Mouse (Mus musculus): ENCODE measurements around the gene Zfp605. TPM values are rescaled to one million over a fixed set of nuclear protein-coding genes. Genes with fewer than 3 reads are reported as not detected.
A peak's percentile ranks its signal among the peaks of the same experiment; 100 is the strongest.

Gene Zfp605
- polyA plus RNA-seq, 1 experiment: 0.10 TPM

DNA sequence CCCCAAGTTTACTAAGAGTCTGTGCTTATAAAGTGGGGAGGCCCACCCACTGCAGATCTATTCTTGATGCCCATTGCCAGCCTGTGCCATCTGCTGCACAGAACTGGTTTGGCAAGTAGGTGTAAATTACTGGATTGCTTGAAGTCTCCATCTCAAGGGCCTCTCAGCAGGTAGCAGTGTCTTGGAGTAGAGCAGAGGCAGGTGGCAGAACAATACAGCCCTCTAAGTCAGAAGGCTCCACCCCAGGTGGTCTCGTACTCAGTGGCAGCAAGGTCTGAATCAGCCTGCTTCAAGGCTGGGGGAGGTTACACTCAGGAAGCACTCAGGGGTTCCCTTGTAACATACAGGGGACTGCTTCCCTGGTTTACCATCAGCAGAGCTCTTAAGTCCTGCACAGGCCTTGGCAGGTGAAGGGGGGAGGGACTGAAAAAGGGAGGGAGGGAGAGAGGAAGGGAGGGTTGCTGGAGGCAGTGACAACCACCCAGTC, 10.9 kb upstream of the Zfp605 start:
- Histone ChIP-seq H3K4me1 (ENCODE audit: control insufficient read depth, insufficient read depth, insufficient read length, low read length) (peaks cover 15% of the 10 kb centered on the region), H3K27ac (ENCODE audit: insufficient read depth, low read depth, low read length) (no peak overlapping the region), H3K36me3 (ENCODE audit: control insufficient read depth, insufficient read depth, low read length) (peaks cover 10% of the 10 kb centered on the region), H3K27me3 (ENCODE audit: control insufficient read depth, insufficient read depth, low read length) (no peaks in the 10 kb centered on the region), H3K4me3 (ENCODE audit: low read depth, low read length) (no peak overlapping the region)
- TF ChIP-seq POLR2A (IDR thresholded peaks at IDR 0.05; ENCODE audit: low read depth, low read length) (no peak), CTCF (IDR thresholded peaks at IDR 0.05; ENCODE audit: extremely low read depth, insufficient read length, insufficient replicate concordance, low read depth, low read length) (no peak)
- 32% methylated on average over 1 of the region's 1 CpGs for WGBS

DNA sequence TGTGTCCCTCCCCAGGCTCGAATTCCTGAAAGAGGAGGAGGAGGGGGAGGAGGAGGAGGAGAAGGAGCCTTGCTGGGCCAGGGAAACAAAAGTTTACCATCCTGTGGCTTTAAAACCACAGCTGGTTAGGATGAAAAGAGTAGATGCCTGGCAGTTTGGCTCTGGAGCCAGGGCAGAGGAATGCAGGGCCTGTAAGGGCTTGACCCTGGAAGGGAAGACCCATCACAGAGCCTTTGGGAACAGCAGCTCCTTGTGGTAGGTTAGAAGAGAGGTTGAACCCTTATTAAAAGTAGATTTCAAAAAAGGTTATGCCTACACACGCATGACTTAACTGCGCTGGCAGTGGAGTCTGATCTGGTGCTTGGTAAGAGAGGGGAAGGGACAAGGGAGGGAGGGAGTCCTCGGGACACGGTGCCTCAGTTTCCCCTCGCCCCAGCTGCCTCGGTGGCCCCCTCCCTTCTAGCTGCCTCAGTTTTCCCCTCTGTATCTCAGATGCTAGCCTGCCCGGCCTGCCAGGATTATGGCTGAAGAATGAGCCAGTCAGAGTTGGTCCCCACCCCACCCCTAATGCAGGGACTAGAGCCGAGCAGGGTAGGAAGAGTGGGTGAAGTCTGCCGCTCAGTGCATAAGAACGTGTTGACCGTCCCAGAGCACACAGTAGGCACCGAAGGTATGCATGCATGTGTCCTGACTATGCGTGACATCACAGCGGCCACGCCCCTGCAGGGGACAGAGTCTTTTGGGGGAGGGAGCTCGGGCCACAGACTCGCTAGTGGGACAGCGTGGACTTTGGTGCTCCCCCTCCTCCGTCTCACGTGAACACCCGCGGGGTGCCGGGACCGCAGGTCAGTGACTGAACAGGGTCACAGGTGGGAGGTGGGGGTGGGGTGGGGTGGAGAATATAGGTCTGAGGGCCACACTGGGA, 10.0 kb upstream of the Zfp605 start, which contains the start of gene Plcxd1:
TSS of gene Plcxd1 (plus strand) at position 314 of the 925 bp plus-strand sequence.
- H3K4me3 ChIP-seq (ENCODE audit: low read depth, low read length): no peak within 1 kb of the TSS
- H3K4me1 ChIP-seq (ENCODE audit: control insufficient read depth, insufficient read depth, insufficient read length, low read length): peaks cover 15% of the 10 kb centered on the region
- no peak for TF ChIP-seq CTCF (IDR thresholded peaks at IDR 0.05; ENCODE audit: extremely low read depth, insufficient read length, insufficient replicate concordance, low read depth, low read length)
- TF ChIP-seq POLR2A (IDR thresholded peaks at IDR 0.05; ENCODE audit: low read depth, low read length): no peak
- H3K27ac ChIP-seq (ENCODE audit: insufficient read depth, low read depth, low read length): no peak within 1 kb of the TSS
- WGBS: 34% methylated on average over 25 of the region's 25 CpGs
- no peaks in the 10 kb centered on the region for H3K27me3 ChIP-seq (ENCODE audit: control insufficient read depth, insufficient read depth, low read length)
- peaks cover 19% of the 10 kb centered on the region for H3K36me3 ChIP-seq (ENCODE audit: control insufficient read depth, insufficient read depth, low read length)

DNA sequence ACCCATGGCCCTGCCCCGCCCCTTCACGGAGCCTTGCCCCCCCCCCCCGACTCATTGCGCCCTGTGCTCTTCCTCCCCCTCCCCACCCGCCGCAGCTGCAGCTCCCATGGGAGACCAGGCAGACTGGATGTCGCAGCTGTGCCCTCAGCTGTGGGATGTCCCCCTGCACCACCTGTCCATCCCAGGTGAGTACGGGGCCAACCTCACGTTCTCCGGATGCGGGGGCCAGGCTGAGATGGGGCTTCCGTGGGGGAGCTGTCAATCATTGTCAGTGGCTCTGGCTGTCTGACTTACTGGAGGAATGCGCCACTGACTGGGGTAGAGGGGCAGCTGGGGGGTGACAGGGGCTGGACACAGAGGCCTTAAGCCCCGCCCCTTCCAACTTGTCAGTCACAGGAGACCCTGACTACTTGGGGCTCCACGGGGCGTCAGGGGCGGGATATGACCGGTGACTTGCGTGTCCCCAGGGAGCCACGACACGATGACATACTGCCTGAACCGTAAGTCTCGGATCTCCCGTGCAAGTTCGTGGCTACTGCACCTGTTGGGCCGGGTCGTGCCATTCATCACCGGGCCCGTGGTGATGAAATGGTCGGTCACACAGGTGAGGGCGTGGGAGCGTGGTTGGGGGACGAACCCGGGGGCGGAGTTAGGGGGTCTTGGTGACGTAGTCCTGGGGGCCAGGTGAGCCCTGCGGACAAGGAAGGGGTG, 8.8 kb upstream of the Zfp605 start:
- TF ChIP-seq POLR2A (IDR thresholded peaks at IDR 0.05; ENCODE audit: low read depth, low read length) (no peak), CTCF (IDR thresholded peaks at IDR 0.05; ENCODE audit: extremely low read depth, insufficient read length, insufficient replicate concordance, low read depth, low read length) (no peak)
- Histone ChIP-seq H3K4me3 (ENCODE audit: low read depth, low read length) (peak overlapping the region; percentile 47), H3K4me1 (ENCODE audit: control insufficient read depth, insufficient read depth, insufficient read length, low read length) (peaks cover 15% of the 10 kb centered on the region), H3K36me3 (ENCODE audit: control insufficient read depth, insufficient read depth, low read length) (peaks cover 28% of the 10 kb centered on the region), H3K27me3 (ENCODE audit: control insufficient read depth, insufficient read depth, low read length) (no peaks in the 10 kb centered on the region), H3K27ac (ENCODE audit: insufficient read depth, low read depth, low read length) (no peak overlapping the region)
- WGBS: 3% methylated on average over 33 of the region's 37 CpGs

- 22% methylated on average over 34 of the region's 34 CpGs for WGBS
- Histone ChIP-seq H3K4me1 (ENCODE audit: control insufficient read depth, insufficient read depth, insufficient read length, low read length) (peaks cover 19% of the 10 kb centered on the region), H3K36me3 (ENCODE audit: control insufficient read depth, insufficient read depth, low read length) (peaks cover 29% of the 10 kb centered on the region), H3K27ac (ENCODE audit: insufficient read depth, low read depth, low read length) (no peak overlapping the region), H3K27me3 (ENCODE audit: control insufficient read depth, insufficient read depth, low read length) (no peaks in the 10 kb centered on the region), H3K4me3 (ENCODE audit: low read depth, low read length) (peak overlapping the region; percentile 47)
- no peak for TF ChIP-seq CTCF (IDR thresholded peaks at IDR 0.05; ENCODE audit: extremely low read depth, insufficient read length, insufficient replicate concordance, low read depth, low read length)
- TF ChIP-seq POLR2A (IDR thresholded peaks at IDR 0.05; ENCODE audit: low read depth, low read length): no peak
Measured at GRCm38 (mm10) chr5:110101716-110102347, 8.1 kb upstream of the Zfp605 start.

DNA sequence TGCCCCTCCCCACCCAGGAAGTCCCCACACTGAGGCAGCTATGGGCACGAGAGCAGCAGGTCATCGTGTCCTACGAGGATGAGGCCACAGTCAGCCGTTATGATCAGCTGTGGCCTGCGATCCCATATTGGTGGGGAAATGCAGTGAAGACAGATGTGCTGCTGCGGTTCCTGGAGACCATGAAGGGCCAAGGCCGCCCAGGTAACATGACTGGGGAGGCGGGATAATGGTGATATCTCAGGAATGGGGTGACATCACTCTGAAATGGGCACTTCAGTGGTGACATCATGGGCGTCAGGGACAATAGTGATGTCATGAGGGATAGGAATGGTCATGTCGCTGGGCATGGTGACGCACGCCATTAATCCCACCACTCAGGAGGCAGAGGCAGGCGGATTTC, 7.5 kb upstream of the Zfp605 start:
- H3K4me3 ChIP-seq (ENCODE audit: low read depth, low read length): no peak overlapping the region
- no peak for TF ChIP-seq CTCF (IDR thresholded peaks at IDR 0.05; ENCODE audit: extremely low read depth, insufficient read length, insufficient replicate concordance, low read depth, low read length)
- no peak for TF ChIP-seq POLR2A (IDR thresholded peaks at IDR 0.05; ENCODE audit: low read depth, low read length)
- H3K4me1 ChIP-seq (ENCODE audit: control insufficient read depth, insufficient read depth, insufficient read length, low read length): peaks cover 21% of the 10 kb centered on the region
- H3K36me3 ChIP-seq (ENCODE audit: control insufficient read depth, insufficient read depth, low read length): peaks cover 29% of the 10 kb centered on the region
- WGBS: 90% methylated on average over 13 of the region's 13 CpGs
- no peak overlapping the region for H3K27ac ChIP-seq (ENCODE audit: insufficient read depth, low read depth, low read length)
- no peaks in the 10 kb centered on the region for H3K27me3 ChIP-seq (ENCODE audit: control insufficient read depth, insufficient read depth, low read length)

DNA sequence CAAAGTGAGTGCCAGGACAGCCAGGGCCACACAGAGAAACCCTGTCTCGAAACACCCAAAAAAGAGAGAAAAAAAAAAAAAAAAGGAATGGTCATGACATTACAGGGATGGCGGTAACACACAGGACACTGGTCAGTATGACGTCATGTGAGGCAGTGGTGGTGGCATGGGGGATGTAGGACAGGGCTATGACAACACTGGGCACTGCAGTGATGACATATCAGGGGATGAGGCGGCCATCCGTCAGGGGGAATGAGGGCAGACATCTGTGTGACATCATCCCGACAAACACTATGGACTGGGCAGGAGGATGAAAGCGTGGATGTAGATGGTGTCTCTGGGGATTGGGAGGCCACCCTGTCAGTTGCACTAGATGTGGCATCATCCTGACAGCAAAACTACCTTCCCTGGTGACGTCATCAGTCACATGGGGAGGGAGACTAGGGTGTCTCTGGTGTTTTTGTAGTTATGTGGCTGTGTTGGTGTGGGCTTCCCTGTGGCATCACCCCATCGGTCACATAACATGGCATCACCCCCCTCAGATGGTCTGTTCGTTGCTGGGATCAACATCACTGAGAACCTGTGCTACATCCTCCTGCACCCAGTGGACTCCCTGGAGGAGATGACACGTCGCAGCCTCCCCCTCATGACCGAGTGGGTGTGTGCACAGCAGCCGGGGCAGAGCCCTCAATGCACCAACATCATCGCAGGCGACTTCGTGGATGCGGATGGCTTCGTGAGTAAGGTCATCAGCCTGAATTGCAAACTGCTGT, 6.9 kb upstream of the Zfp605 start:
- WGBS: 95% methylated on average over 19 of the region's 19 CpGs
- H3K27ac ChIP-seq (ENCODE audit: insufficient read depth, low read depth, low read length): no peak overlapping the region
- no peaks in the 10 kb centered on the region for H3K27me3 ChIP-seq (ENCODE audit: control insufficient read depth, insufficient read depth, low read length)
- H3K4me1 ChIP-seq (ENCODE audit: control insufficient read depth, insufficient read depth, insufficient read length, low read length): peaks cover 21% of the 10 kb centered on the region
- H3K4me3 ChIP-seq (ENCODE audit: low read depth, low read length): no peak overlapping the region
- no peak for TF ChIP-seq CTCF (IDR thresholded peaks at IDR 0.05; ENCODE audit: extremely low read depth, insufficient read length, insufficient replicate concordance, low read depth, low read length)
- H3K36me3 ChIP-seq (ENCODE audit: control insufficient read depth, insufficient read depth, low read length): peaks cover 29% of the 10 kb centered on the region
